12 mouse cellular contexts compared by ENCODE assay signal in the genomic region with DNA sequence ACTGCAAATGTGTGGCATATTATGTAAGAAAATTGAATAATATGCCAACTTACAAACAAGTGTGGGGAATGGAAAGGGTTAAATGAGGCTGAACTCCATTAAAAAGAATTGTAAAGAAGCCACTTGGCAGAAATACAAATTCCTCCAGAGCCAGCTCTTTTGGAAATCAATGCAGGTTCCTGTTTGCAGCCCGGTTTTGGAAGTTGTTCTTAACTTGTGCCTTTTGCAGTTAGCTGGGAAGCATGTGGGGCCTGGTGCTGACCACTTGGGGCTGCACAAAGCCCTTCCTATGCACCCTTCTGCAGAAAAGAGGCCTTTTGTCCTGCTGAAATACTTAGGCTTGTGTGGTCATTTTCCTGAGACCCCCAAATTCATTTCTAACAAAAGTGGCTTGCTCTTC. TPM values are rescaled to one million over a fixed set of nuclear protein-coding genes. Genes with fewer than 3 reads are reported as not detected.
DNase-seq lines count a peak whose midpoint lies in the region; ATAC-seq and TF ChIP-seq lines count a peak whose summit lies in the region.
"Had no signal": no experiment of that assay in that cellular context is flagged by ENCODE, and none has a peak within 500 bp of the region (broad histone marks: within the 10 kb centered on the region; RNA-seq: fewer than 3 reads in every experiment).

No protein-coding gene starts in this region.

- 3% methylated on average over 1 of the region's 1 CpGs for WGBS in forebrain, postnatal 0 days
- 6% methylated on average over 1 of the region's 1 CpGs for WGBS in forebrain, embryonic 15.5 days
- 25% methylated on average over 1 of the region's 1 CpGs for WGBS in midbrain, embryonic 14.5 days
- WGBS in midbrain, embryonic 16.5 days, result 38% methylated on average over 1 of the region's 1 CpGs
- 17% methylated on average over 1 of the region's 1 CpGs for WGBS in limb, embryonic 13.5 days

- no peak overlapping the region for H3K4me3 ChIP-seq in forebrain, postnatal 0 days (ENCODE audit: low read depth, low read length)
- no peak overlapping the region for H3K4me3 ChIP-seq in forebrain, embryonic 15.5 days
- H3K4me3 ChIP-seq in layer of hippocampus, adult 2 months, result no peak overlapping the region
- no peak overlapping the region for H3K4me3 ChIP-seq in midbrain, embryonic 14.5 days (replicated peaks; ENCODE audit: low read depth, low read length)
- no peak overlapping the region for H3K4me3 ChIP-seq in midbrain, embryonic 16.5 days (ENCODE audit: low read depth, low read length)
- no peak overlapping the region for H3K4me3 ChIP-seq in limb, embryonic 13.5 days

- no peak overlapping the region for H3K4me2 ChIP-seq in forebrain, postnatal 0 days (ENCODE audit: low read depth)
- no peak overlapping the region for H3K4me2 ChIP-seq in forebrain, embryonic 15.5 days (replicated peaks)
- no peak overlapping the region for H3K4me2 ChIP-seq in midbrain, embryonic 14.5 days (ENCODE audit: low read length)
- no peak overlapping the region for H3K4me2 ChIP-seq in midbrain, embryonic 16.5 days (ENCODE audit: low read length)
- no peak overlapping the region for H3K4me2 ChIP-seq in limb, embryonic 13.5 days (replicated peaks)
- H3K4me2 ChIP-seq: heart, embryonic 11.5 days had no signal

- ATAC-seq in forebrain, postnatal 0 days, result peak; percentile 77
- ATAC-seq in forebrain, embryonic 15.5 days (replicated peaks), result no peak
- no peak for ATAC-seq in midbrain, embryonic 14.5 days (ENCODE audit: low FRiP score, low TSS enrichment)
- no peak for ATAC-seq in midbrain, embryonic 16.5 days
- no peak for ATAC-seq in limb, embryonic 13.5 days (ENCODE audit: low FRiP score, low read depth)

- H3K4me1 ChIP-seq in forebrain, postnatal 0 days (ENCODE audit: insufficient read depth), result no peaks in the 10 kb centered on the region
- 0 out of 2 replicates have a peak, but pooled peaks cover 3% of the 10 kb centered on the region for H3K4me1 ChIP-seq in forebrain, embryonic 15.5 days
- no peaks in the 10 kb centered on the region for H3K4me1 ChIP-seq in midbrain, embryonic 14.5 days (ENCODE audit: control insufficient read depth, insufficient read depth, low read length)
- H3K4me1 ChIP-seq in midbrain, embryonic 16.5 days (ENCODE audit: control insufficient read depth, insufficient read depth, low read length), result no peaks in the 10 kb centered on the region
- peaks cover 7% of the 10 kb centered on the region for H3K4me1 ChIP-seq in limb, embryonic 13.5 days

- DNase-seq in forebrain, postnatal 0 days, result peak; percentile 58
- peak in 1 of 2 experiments; percentile 23 for DNase-seq in layer of hippocampus, adult 2 months (ENCODE audit: low spot score in 2 of 2)
- DNase-seq in layer of hippocampus, postnatal 36 days, result no peak
- DNase-seq in midbrain, embryonic 14.5 days, result peak; percentile 67
- DNase-seq in thymus, postnatal 10 days (ENCODE audit: low spot score in 2 of 2), result no peak
- DNase-seq: adrenal gland, adult 2 months; thymus, postnatal 4 days had no signal

- TF ChIP-seq CTCF in forebrain, postnatal 0 days (IDR thresholded peaks at IDR 0.05; ENCODE audit: low read depth), result peak; percentile 31; the same call in 1 of the 2 replicates
- peak; percentile 50 for TF ChIP-seq CTCF in layer of hippocampus, adult 2 months (conservative IDR thresholded peaks at IDR 0.05)

- no peaks in the 10 kb centered on the region for H3K27me3 ChIP-seq in forebrain, postnatal 0 days (ENCODE audit: insufficient read depth, low read length)
- H3K27me3 ChIP-seq in forebrain, embryonic 15.5 days, result no peaks in the 10 kb centered on the region
- H3K27me3 ChIP-seq in midbrain, embryonic 14.5 days (ENCODE audit: control insufficient read depth, insufficient read depth, low read length), result no peaks in the 10 kb centered on the region
- H3K27me3 ChIP-seq in midbrain, embryonic 16.5 days (ENCODE audit: control insufficient read depth, insufficient read depth, low read depth, low read length), result no peaks in the 10 kb centered on the region
- no peaks in the 10 kb centered on the region for H3K27me3 ChIP-seq in limb, embryonic 13.5 days

- H3K27ac ChIP-seq in forebrain, postnatal 0 days (ENCODE audit: low read depth, low read length), result no peak overlapping the region
- H3K27ac ChIP-seq in forebrain, embryonic 15.5 days (replicated peaks), result no peak overlapping the region
- no peak overlapping the region for H3K27ac ChIP-seq in layer of hippocampus, adult 2 months
- H3K27ac ChIP-seq in midbrain, embryonic 14.5 days (replicated peaks; ENCODE audit: low read depth, low read length), result no peak overlapping the region
- no peak overlapping the region for H3K27ac ChIP-seq in midbrain, embryonic 16.5 days (ENCODE audit: low read length)
- H3K27ac ChIP-seq in limb, embryonic 13.5 days, result peak overlapping the region; percentile 75; the same call in 1 of the 2 replicates

- H3K9me3 ChIP-seq in forebrain, postnatal 0 days (ENCODE audit: low read length), result no peaks in the 10 kb centered on the region
- no peaks in the 10 kb centered on the region for H3K9me3 ChIP-seq in forebrain, embryonic 15.5 days
- no peaks in the 10 kb centered on the region for H3K9me3 ChIP-seq in midbrain, embryonic 14.5 days (ENCODE audit: control insufficient read depth, low read length)
- H3K9me3 ChIP-seq in midbrain, embryonic 16.5 days (replicated peaks; ENCODE audit: control insufficient read depth, low read length, poor library complexity, severe bottlenecking), result no peaks in the 10 kb centered on the region
- H3K9me3 ChIP-seq in limb, embryonic 13.5 days, result no peaks in the 10 kb centered on the region

- no peaks in the 10 kb centered on the region for H3K36me3 ChIP-seq in forebrain, postnatal 0 days (ENCODE audit: insufficient read depth)
- H3K36me3 ChIP-seq in forebrain, embryonic 15.5 days, result no peaks in the 10 kb centered on the region
- no peaks in the 10 kb centered on the region for H3K36me3 ChIP-seq in midbrain, embryonic 14.5 days (ENCODE audit: control insufficient read depth, insufficient read depth, low read length)
- H3K36me3 ChIP-seq in midbrain, embryonic 16.5 days (ENCODE audit: control insufficient read depth, insufficient read depth, low read length), result no peaks in the 10 kb centered on the region
- H3K36me3 ChIP-seq in limb, embryonic 13.5 days, result no peaks in the 10 kb centered on the region

- H3K9ac ChIP-seq in forebrain, postnatal 0 days, result no peak overlapping the region
- H3K9ac ChIP-seq in forebrain, embryonic 15.5 days (replicated peaks), result no peak overlapping the region
- H3K9ac ChIP-seq in midbrain, embryonic 14.5 days (replicated peaks; ENCODE audit: low read length), result no peak overlapping the region
- H3K9ac ChIP-seq in midbrain, embryonic 16.5 days (ENCODE audit: low read depth, low read length), result no peak overlapping the region
- no peak overlapping the region for H3K9ac ChIP-seq in limb, embryonic 13.5 days

RNA-seq across cellular contexts. Expression of gene Dhrs2, which starts 1.4 kb away (rescaled TPM):
- total RNA-seq in forebrain, postnatal 0 days (2014; rRNA removed), result 0.31 and 0.67 TPM in 2 replicates
- 0.30 and 0.57 TPM in 2 replicates for polyA plus RNA-seq in forebrain, postnatal 0 days (2015; fragmentation: Nextera tagmentation; extraction: Ambion mirVana)
- polyA plus RNA-seq in forebrain, embryonic 15.5 days (2015; fragmentation: Nextera tagmentation; extraction: Ambion mirVana), result 0.53 TPM in 1 of 2 replicates, not detected in the other
- total RNA-seq in layer of hippocampus, adult 2 months (2021), result not detected
- total RNA-seq in layer of hippocampus, postnatal 36 days (2021), result not detected
- 0.78 and 0.97 TPM in 2 replicates for polyA plus RNA-seq in midbrain, embryonic 14.5 days (2014; fragmentation: Nextera tagmentation; extraction: Ambion mirVana)
- 0.26 and 0.57 TPM in 2 replicates for polyA plus RNA-seq in midbrain, embryonic 16.5 days (2015; fragmentation: Nextera tagmentation; extraction: Ambion mirVana)
- 0.67 and 1.3 TPM in 2 replicates for polyA plus RNA-seq in limb, embryonic 13.5 days (2015; fragmentation: Nextera tagmentation; extraction: Ambion mirVana)
- total RNA-seq: adrenal gland, adult 2 months had no signal
- polyA plus RNA-seq: adrenal gland, adult 2 months; heart, embryonic 11.5 days; limb, embryonic 11.5 days had no signal

Comparison
In these comparisons a context has a peak if more than half of its experiments do, and no peak if none do; other contexts are left out.
1. DNase-seq: peak in forebrain, postnatal 0 days (single experiment) and midbrain, embryonic 14.5 days (single experiment); none in layer of hippocampus, postnatal 36 days (0 of 2) and thymus, postnatal 10 days (0 of 2).